Mouse (Mus musculus) frontal cortex, postnatal 10 days (tissue): ENCODE results near the gene Fbxo40.

Experiments
- DNase-seq, 2 experiments: peaks; one replicate each; pipeline ENCODE4 v3.0.0; 2022; ENCODE audit warnings: low spot score in 2 of 2, mixed read lengths in 1 of 2

The Fbxo40 gene

DNA sequence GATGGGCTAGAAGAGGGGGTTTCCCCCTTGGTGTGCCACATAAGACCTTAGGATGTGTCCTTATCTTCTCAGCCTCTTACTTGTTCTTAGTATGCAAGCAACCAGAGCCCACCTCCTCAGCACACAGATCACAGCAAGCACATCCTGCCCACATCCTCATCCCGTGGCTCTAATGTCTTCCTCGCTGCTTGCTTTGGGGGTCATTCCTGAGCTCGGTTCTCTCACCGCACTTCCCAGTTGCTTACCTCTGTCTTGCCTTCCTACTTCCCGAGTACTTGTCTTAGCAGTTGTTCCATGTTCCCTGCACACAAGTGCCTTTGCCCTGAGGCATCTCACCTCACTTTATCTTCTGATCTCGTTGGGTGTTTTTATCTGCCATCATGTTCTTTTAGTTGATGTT, 68.3 kb downstream of the Fbxo40 start:
- no peak for DNase-seq

- DNase-seq: no peak
Measured at GRCm38 (mm10) chr16:36921067-36921613, 69.1 kb downstream of the Fbxo40 start.

- DNase-seq: no peak
Measured at GRCm38 (mm10) chr16:36920410-36920809, 69.9 kb downstream of the Fbxo40 start.

GRCm38 (mm10) chr16:36918505-36918904, 71.8 kb downstream of the Fbxo40 start:
- no peak for DNase-seq

- no peak for DNase-seq
Measured at GRCm38 (mm10) chr16:36914195-36914594, 76.1 kb downstream of the Fbxo40 start.
